Mouse (Mus musculus) right cerebral cortex, adult 2 months (tissue): ENCODE results near the gene Rpl36a-ps1.
"Not testable (repeated sequence)": the region's sequence is repeated elsewhere in the genome, so short reads cannot be mapped to it uniquely, and the experiment has no call there.

Source experiments
- DNase-seq, 2 experiments: peaks; one replicate each; pipeline ENCODE4 v3.0.0; 2021 to 2022; ENCODE audit warnings: low spot score in 2 of 2

Rpl36a-ps1 gene

DNA sequence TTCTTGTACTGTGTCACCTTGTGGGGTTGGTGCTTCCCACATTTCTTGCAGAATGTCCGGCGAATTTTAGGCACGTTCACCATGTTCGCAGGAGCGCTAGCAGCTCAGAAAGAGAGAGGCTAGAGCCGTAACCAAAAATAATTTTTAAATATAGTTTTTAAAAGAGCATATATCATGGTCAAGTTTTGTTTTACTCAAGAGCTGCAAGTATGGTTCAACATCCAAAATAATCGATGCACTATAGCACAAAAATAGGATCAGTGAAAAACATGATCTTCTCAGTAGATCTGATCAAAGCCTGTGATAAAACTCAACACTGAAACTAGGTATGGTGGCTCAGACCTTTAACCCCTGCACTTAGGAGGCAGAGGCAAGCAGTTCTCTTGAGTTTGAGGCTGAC is at the start of gene Rpl36a-ps1:
TSS of gene Rpl36a-ps1 (minus strand) at position 101 of the 400 bp plus-strand sequence.
- DNase-seq, result no peak

GRCm38 (mm10) chr14:99043499-99043898 is 49.4 kb upstream of the Rpl36a-ps1 start:
- DNase-seq, result no peak

GRCm38 (mm10) chr14:99041416-99041815 is 47.3 kb upstream of the Rpl36a-ps1 start:
- no peak for DNase-seq

DNA sequence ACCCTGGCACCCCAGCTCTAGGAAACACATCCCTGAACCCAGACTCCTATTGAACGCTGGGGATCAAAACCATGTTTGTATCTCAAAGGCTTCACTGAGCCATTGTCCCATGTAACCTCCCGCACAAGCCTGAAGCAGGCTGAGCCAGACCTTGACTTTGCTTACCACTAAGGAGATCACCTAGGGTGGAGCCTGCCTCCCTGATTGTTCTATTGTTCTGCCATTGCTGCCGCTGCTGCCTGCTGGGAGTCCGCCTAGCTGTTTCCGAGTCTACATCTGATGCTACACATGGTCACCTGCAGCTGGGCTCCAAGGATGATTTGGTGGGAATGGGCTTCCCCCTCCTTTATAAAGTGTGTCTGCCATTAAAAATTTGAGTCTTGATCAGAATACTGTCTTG is 45.2 kb upstream of the Rpl36a-ps1 start:
- not testable (repeated sequence) for DNase-seq

DNA sequence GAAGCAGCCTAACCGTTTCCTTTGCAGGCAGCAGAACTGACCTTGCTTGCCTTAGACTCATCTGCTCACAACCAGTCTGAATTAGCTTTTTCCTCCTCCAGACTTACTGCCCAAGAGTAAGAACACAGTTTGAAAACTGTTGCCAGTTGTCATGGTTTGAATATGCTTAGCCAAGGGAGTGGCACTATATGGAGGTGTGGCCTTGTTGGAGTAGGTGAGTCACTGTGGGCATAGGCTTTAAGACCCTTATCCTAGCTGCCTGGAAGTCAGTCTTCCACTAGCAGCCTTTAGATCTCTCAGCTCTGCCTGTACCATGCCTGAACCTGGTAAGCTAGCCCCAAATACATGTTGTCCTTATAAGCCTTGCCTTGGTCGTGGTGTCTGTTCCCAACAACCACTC is 43.6 kb upstream of the Rpl36a-ps1 start:
- no peak for DNase-seq

GRCm38 (mm10) chr14:99036039-99036438 is 41.9 kb upstream of the Rpl36a-ps1 start:
- DNase-seq, result no peak

DNA sequence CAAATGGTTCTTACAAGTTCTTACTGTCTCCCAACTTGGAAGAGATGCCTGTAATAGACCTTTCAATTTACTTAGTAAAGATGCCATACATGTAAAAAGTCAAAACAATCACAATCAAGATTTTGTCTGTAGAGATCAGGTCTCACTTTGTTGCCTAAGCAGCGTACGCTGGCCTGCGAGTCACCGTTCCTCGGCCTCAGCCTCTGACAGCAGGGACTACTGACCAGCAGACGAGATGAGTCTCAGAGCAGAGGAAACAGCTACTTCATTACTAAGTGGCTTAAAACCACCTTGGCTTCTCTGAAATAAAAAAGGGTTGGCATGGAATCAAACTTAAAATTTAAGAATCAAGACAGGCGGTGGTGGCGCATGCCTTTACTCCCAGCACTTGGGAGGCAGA is 40.7 kb upstream of the Rpl36a-ps1 start:
- DNase-seq, result not testable (repeated sequence)

DNA sequence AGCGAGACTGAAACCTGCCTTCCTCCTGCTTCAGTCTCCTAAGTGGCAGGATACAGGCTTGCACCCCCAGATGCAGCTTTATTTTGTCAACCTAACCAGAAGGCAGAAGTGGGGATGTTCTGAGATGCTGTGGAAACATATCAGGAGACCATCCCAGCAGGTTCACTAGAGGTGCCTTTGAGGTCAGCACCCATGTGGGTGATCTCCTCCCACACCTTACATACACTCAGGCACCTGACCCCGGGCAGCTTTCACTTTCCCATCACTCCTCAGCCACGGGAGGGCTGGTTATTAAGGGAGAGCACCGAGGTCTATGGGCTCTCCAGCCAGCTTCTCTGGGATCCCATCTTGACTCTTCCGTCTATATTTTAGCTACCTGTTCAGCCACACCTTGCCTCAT is 38.5 kb upstream of the Rpl36a-ps1 start:
- no peak for DNase-seq

DNA sequence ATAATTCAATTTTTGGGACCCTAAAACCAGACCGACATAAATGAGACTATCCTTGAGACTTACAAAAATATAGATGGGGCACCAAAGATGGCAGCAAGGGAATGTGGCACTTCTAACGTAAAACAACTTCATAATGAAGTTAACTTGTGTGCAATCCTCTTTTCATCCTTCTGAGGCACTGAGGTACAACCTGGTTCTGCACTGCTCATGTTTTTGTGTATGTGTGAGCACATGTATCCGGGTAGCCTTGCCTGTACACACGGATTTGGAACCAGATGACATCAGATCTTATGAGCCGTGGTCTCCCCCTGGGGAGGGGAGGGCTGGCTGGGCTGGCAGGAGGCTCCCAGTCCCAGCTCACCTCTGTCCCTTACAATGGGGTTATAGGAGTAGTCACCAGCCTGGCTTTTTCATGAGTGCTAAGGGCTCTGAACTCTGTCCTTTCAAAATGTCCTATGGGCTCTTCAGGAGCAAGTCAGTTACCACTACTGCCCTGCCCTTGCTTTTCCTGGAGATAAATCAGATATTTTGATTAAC is 37.3 kb upstream of the Rpl36a-ps1 start:
- no peak for DNase-seq

DNA sequence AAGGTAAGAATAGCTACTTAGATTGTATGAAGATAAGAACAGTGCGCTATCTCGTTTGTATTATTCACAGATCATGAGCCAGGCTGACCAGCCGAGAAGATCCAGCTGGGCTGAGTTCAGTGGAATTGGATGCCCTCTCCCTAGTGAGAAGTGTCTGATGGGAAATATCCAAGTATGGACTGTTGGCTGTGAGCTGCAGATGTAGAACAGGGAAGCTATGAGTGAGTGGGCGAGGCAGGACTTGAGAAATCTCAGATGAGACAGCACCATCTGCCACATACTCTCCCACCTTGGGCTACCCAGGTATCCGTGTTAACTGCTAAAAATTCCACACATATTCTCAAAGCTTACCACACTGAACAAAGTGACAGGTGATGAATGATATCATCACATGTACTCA is 35.9 kb upstream of the Rpl36a-ps1 start:
- peak; percentile 23 to 31 for DNase-seq

- DNase-seq, result no peak
Measured at GRCm38 (mm10) chr14:99022346-99023086, 28.4 kb upstream of the Rpl36a-ps1 start.

- no peak for DNase-seq
Measured at GRCm38 (mm10) chr14:99019136-99019808, 25.2 kb upstream of the Rpl36a-ps1 start.

DNA sequence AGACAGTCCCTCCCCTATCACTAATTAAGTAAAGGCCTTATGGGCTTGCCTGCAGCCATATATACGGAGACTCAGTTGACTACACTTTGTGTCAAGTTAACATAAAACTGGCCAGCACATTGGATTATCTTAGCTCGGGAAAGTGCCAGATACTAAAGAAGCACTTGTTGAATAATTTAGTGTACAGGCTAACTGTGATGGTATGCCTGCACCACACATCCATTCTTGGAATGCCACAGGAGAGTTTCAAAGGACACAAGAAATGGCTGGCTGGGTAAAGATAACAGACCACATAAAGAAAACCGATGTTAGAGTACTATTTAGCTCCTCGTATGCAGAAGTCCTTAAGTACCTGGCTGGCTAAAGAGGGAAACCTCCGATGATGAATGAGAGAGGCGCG is 24.6 kb upstream of the Rpl36a-ps1 start:
- no peak for DNase-seq

DNA sequence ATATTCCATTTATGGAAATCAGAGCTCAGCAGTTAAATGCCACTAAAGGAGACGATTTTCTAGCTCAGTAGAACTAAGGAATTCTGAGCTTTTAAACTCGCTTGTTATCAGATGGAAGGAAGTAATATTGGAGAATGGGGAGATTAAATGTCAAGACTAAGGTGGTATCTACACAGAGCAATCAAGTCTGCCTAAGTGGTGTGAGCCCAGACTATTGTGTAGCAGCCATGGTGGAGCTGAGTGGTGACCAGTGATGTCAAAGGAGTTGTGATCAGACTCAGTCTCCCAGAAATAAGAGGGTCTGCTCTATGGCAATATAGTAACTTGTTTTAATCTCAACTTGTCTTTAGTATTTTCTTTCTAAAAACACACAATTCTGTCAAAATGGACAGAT is 16.8 kb upstream of the Rpl36a-ps1 start:
- DNase-seq, result no peak

GRCm38 (mm10) chr14:99010224-99010919 is 16.3 kb upstream of the Rpl36a-ps1 start:
- DNase-seq, result no peak

DNA sequence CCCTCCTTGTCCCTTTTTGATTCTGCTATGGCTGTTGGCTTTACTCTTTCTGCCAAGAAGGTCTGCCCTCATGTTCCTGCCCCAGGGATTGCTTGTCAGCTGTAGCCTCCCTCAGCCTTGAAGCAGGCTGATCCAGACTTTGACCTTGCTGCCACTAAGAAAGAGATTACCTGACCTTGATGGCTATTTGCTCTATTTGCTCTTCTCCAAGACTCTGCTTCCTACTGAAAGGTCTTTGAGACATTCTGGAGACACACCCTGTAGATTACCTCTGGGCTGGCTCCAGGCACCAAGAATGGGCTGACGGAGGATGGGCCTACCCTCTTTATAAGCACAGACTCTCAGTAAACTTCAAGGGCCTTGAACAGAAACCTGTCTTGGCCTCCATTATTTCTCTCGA is 1.6 kb downstream of the Rpl36a-ps1 start:
- DNase-seq, result no peak

DNA sequence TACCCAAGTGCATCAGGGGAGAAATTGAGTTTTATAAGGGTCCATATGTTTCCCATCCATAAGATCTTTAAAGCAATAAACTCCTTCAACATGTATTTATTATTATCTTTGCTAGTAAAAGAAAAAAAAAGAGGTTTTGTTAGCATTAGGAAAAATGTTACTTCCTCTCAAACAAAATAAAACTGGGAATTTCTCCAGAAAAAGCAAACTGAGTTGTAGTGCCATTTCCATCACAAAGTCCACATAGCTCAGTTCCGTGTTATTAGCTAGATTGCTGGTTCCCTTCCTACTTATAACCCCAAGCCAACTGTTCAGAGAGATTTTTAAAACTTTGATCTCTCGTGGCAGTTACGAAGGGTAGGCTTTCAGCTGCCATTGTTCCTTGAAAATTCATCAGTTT is 3.5 kb downstream of the Rpl36a-ps1 start:
- no peak for DNase-seq

GRCm38 (mm10) chr14:98989818-98990217 is 4.3 kb downstream of the Rpl36a-ps1 start:
- DNase-seq, result no peak

- DNase-seq, result no peak
Measured at GRCm38 (mm10) chr14:98971921-98972320, 22.2 kb downstream of the Rpl36a-ps1 start.

- DNase-seq, result no peak
Measured at GRCm38 (mm10) chr14:98958978-98959658, 35.0 kb downstream of the Rpl36a-ps1 start.

DNA sequence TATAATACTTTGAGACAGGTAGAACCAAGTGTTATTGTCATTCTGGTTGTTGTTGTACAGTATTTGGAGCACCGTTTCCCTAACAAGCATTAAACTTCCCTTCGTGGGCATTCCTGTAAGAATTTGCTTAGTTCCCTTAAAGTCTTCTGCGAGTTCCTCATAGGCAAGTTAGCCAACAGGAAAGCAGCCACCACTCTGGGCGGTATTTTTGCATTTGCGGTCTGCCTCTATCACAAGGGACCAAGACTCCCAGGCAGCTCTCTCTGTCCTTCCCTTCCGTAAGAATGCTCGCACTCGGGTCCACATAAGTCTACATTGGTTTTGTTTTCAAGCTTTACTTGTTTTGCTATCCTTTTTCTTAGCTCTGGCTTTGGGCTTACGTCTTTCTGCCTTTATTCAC is 37.3 kb downstream of the Rpl36a-ps1 start:
- DNase-seq, result no peak

GRCm38 (mm10) chr14:98952441-98952840 is 41.7 kb downstream of the Rpl36a-ps1 start:
- no peak for DNase-seq
